18 mouse cellular contexts compared by ENCODE assay signal in the genomic region with DNA sequence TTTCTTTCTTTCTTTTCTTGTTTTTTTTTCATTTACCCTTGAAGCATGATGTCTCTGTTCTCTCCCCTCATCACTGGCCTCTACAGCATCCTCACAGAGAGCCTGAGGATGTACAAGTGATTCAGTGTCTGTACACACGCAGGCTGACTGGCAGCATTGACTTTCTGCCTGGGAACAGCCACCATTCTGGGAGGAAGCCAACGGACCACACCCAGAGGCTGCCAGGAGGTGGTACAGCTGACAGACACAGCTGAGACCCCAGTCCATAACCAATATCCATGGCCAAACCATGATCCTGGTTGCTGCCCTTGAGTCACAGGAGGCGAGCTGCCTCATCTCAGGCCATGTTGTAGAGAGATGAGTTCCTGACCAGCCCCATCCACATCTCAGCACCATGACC.
"Had no signal": no experiment of that assay in that cellular context is flagged by ENCODE, and none has a peak within 500 bp of the region (broad histone marks: within the 10 kb centered on the region; RNA-seq: fewer than 3 reads in every experiment).

No protein-coding gene starts in this region.

- H3K27me3 ChIP-seq: liver, embryonic 13.5 days; liver, embryonic 15.5 days; lung, embryonic 15.5 days; midbrain, embryonic 12.5 days; neural tube, embryonic 13.5 days; stomach, embryonic 15.5 days had no signal

- ATAC-seq: liver, postnatal 0 days; lung, postnatal 0 days; midbrain, embryonic 16.5 days had no signal

- H3K9ac ChIP-seq: liver, embryonic 13.5 days; liver, embryonic 15.5 days; liver, postnatal 0 days; lung, embryonic 15.5 days; midbrain, embryonic 12.5 days; neural tube, embryonic 13.5 days; stomach, embryonic 15.5 days had no signal

- H3K27ac ChIP-seq: liver, embryonic 13.5 days; liver, embryonic 15.5 days; lung, embryonic 15.5 days; macrophage; midbrain, embryonic 12.5 days; neural tube, embryonic 13.5 days; stomach, embryonic 15.5 days; stomach, postnatal 0 days had no signal

- H3K9me3 ChIP-seq: liver, embryonic 13.5 days; liver, embryonic 15.5 days; lung, embryonic 15.5 days; midbrain, embryonic 12.5 days; stomach, embryonic 15.5 days had no signal

- H3K4me1 ChIP-seq: liver, embryonic 13.5 days; liver, embryonic 15.5 days; lung, embryonic 15.5 days; midbrain, embryonic 12.5 days; stomach, embryonic 15.5 days had no signal

- H3K36me3 ChIP-seq: liver, embryonic 13.5 days; liver, embryonic 15.5 days; lung, embryonic 15.5 days; midbrain, embryonic 12.5 days; neural tube, embryonic 13.5 days; stomach, embryonic 15.5 days had no signal

- DNase-seq: liver, embryonic 13.5 days; liver, postnatal 0 days; lung, adult 2 months; lung, postnatal 14 days; lung, postnatal 36 days; right cerebral cortex, postnatal 14 days; thymus, adult 2 months; thymus, postnatal 25 days; thymus, postnatal 4 days had no signal

- H3K4me3 ChIP-seq: liver, embryonic 13.5 days; liver, embryonic 15.5 days; lung, embryonic 15.5 days; midbrain, embryonic 12.5 days; neural tube, embryonic 13.5 days; stomach, embryonic 15.5 days had no signal

- H3K4me2 ChIP-seq: liver, embryonic 13.5 days; liver, embryonic 15.5 days; lung, embryonic 15.5 days; midbrain, embryonic 12.5 days; neural tube, embryonic 13.5 days; stomach, embryonic 15.5 days had no signal
